Mouse (Mus musculus): ENCODE data around the gene Rab29. TPM values are rescaled to one million over a fixed set of nuclear protein-coding genes. Genes with fewer than 3 reads are reported as not detected.

Rab29 gene
- polyA plus RNA-seq, 1 experiment from 2014 or later = 30.1 TPM

- H3K36me3 ChIP-seq = no peaks in the 10 kb centered on the region
- ATAC-seq (ENCODE audit: insufficient number of reproducible peaks, low FRiP score, low TSS enrichment, low read depth) = no peak
- no peaks in the 10 kb centered on the region for H3K9me3 ChIP-seq
- no peaks in the 10 kb centered on the region for H3K27me3 ChIP-seq
- no peak overlapping the region for H3K9ac ChIP-seq
- 75% methylated on average over 6 of the region's 6 CpGs for WGBS
- H3K4me3 ChIP-seq = peak overlapping the region; percentile 66
- no peak overlapping the region for H3K4me2 ChIP-seq
- peaks cover 7% of the 10 kb centered on the region; the same call in 1 of the 2 replicates for H3K4me1 ChIP-seq
- H3K27ac ChIP-seq = no peak overlapping the region
These were observed 572 bp upstream of the Rab29 start for GRCm38 (mm10) chr1:131866304-131866999.

- Histone ChIP-seq H3K4me3 (peak overlapping the region; percentile 66), H3K36me3 (0 out of 2 replicates have a peak, but pooled peaks cover 5% of the 10 kb centered on the region), H3K9ac (peak overlapping the region; percentile 51), H3K27ac (no peak overlapping the region), H3K4me1 (peaks cover 7% of the 10 kb centered on the region; the same call in 1 of the 2 replicates), H3K9me3 (no peaks in the 10 kb centered on the region), H3K4me2 (peak overlapping the region; percentile 81), H3K27me3 (no peaks in the 10 kb centered on the region)
- ATAC-seq (ENCODE audit: insufficient number of reproducible peaks, low FRiP score, low TSS enrichment, low read depth) = no peak
- 11% methylated on average over 10 of the region's 10 CpGs for WGBS
These were observed 894 bp downstream of the Rab29 start for GRCm38 (mm10) chr1:131867946-131868290.

GRCm38 (mm10) chr1:131869561-131869960 lies 2.5 kb downstream of the Rab29 start:
- ATAC-seq (ENCODE audit: insufficient number of reproducible peaks, low FRiP score, low TSS enrichment, low read depth) = no peak
- Histone ChIP-seq H3K4me3 (no peak overlapping the region), H3K9me3 (no peaks in the 10 kb centered on the region), H3K4me2 (no peak overlapping the region), H3K27ac (no peak overlapping the region), H3K36me3 (peaks cover 10% of the 10 kb centered on the region; the same call in 1 of the 2 replicates), H3K4me1 (peaks cover 7% of the 10 kb centered on the region; the same call in 1 of the 2 replicates), H3K27me3 (no peaks in the 10 kb centered on the region), H3K9ac (no peak overlapping the region)
- WGBS = 75% methylated on average over 2 of the region's 2 CpGs

- no peak for ATAC-seq (ENCODE audit: insufficient number of reproducible peaks, low FRiP score, low TSS enrichment, low read depth)
- H3K9ac ChIP-seq = no peak overlapping the region
- no peaks in the 10 kb centered on the region for H3K27me3 ChIP-seq
- H3K4me1 ChIP-seq = peaks cover 3% of the 10 kb centered on the region; the same call in 1 of the 2 replicates
- H3K4me3 ChIP-seq = no peak overlapping the region
- H3K36me3 ChIP-seq = peaks cover 10% of the 10 kb centered on the region; the same call in 1 of the 2 replicates
- H3K9me3 ChIP-seq = no peaks in the 10 kb centered on the region
- no peak overlapping the region for H3K27ac ChIP-seq
- 67% methylated on average over 1 of the region's 1 CpGs for WGBS
- H3K4me2 ChIP-seq = no peak overlapping the region
These were observed 5.8 kb downstream of the Rab29 start for GRCm38 (mm10) chr1:131872856-131873255.

- Histone ChIP-seq H3K4me1 (no peaks in the 10 kb centered on the region), H3K4me2 (no peak overlapping the region), H3K27me3 (no peaks in the 10 kb centered on the region), H3K36me3 (no peaks in the 10 kb centered on the region), H3K27ac (no peak overlapping the region), H3K4me3 (no peak overlapping the region), H3K9me3 (no peaks in the 10 kb centered on the region), H3K9ac (no peak overlapping the region)
- 75% methylated on average over 2 of the region's 2 CpGs for WGBS
- ATAC-seq (ENCODE audit: insufficient number of reproducible peaks, low FRiP score, low TSS enrichment, low read depth) = no peak
These were observed 12.8 kb downstream of the Rab29 start for GRCm38 (mm10) chr1:131879816-131880215.

- Histone ChIP-seq H3K9me3 (no peaks in the 10 kb centered on the region), H3K36me3 (no peaks in the 10 kb centered on the region), H3K27me3 (no peaks in the 10 kb centered on the region), H3K9ac (no peak overlapping the region), H3K27ac (no peak overlapping the region), H3K4me3 (no peak overlapping the region), H3K4me1 (no peaks in the 10 kb centered on the region), H3K4me2 (no peak overlapping the region)
- WGBS = 63% methylated on average over 2 of the region's 2 CpGs
- no peak for ATAC-seq (ENCODE audit: insufficient number of reproducible peaks, low FRiP score, low TSS enrichment, low read depth)
These were observed 15.8 kb downstream of the Rab29 start for GRCm38 (mm10) chr1:131882787-131883186.

GRCm38 (mm10) chr1:131886173-131886572 lies 19.1 kb downstream of the Rab29 start:
- Histone ChIP-seq H3K27me3 (no peaks in the 10 kb centered on the region), H3K36me3 (no peaks in the 10 kb centered on the region), H3K9me3 (no peaks in the 10 kb centered on the region), H3K9ac (no peak overlapping the region), H3K4me1 (no peaks in the 10 kb centered on the region), H3K27ac (no peak overlapping the region), H3K4me2 (no peak overlapping the region), H3K4me3 (no peak overlapping the region)
- no peak for ATAC-seq (ENCODE audit: insufficient number of reproducible peaks, low FRiP score, low TSS enrichment, low read depth)
- WGBS = 65% methylated on average over 2 of the region's 2 CpGs

GRCm38 (mm10) chr1:131886641-131887040 lies 19.6 kb downstream of the Rab29 start:
- Histone ChIP-seq H3K9me3 (no peaks in the 10 kb centered on the region), H3K9ac (no peak overlapping the region), H3K4me3 (no peak overlapping the region), H3K27ac (no peak overlapping the region), H3K27me3 (no peaks in the 10 kb centered on the region), H3K36me3 (no peaks in the 10 kb centered on the region), H3K4me1 (no peaks in the 10 kb centered on the region), H3K4me2 (no peak overlapping the region)
- no peak for ATAC-seq (ENCODE audit: insufficient number of reproducible peaks, low FRiP score, low TSS enrichment, low read depth)
- 58% methylated on average over 3 of the region's 3 CpGs for WGBS

- H3K9me3 ChIP-seq = no peaks in the 10 kb centered on the region
- no peak overlapping the region for H3K27ac ChIP-seq
- H3K4me1 ChIP-seq = no peaks in the 10 kb centered on the region
- H3K4me2 ChIP-seq = no peak overlapping the region
- H3K4me3 ChIP-seq = no peak overlapping the region
- 71% methylated on average over 6 of the region's 6 CpGs for WGBS
- no peaks in the 10 kb centered on the region for H3K27me3 ChIP-seq
- no peak overlapping the region for H3K9ac ChIP-seq
- no peaks in the 10 kb centered on the region for H3K36me3 ChIP-seq
- ATAC-seq (ENCODE audit: insufficient number of reproducible peaks, low FRiP score, low TSS enrichment, low read depth) = no peak
These were observed 23.1 kb downstream of the Rab29 start for GRCm38 (mm10) chr1:131890043-131890658.

- WGBS = 65% methylated on average over 4 of the region's 4 CpGs
- no peaks in the 10 kb centered on the region for H3K27me3 ChIP-seq
- no peaks in the 10 kb centered on the region for H3K36me3 ChIP-seq
- no peak overlapping the region for H3K9ac ChIP-seq
- no peak for ATAC-seq (ENCODE audit: insufficient number of reproducible peaks, low FRiP score, low TSS enrichment, low read depth)
- no peaks in the 10 kb centered on the region for H3K9me3 ChIP-seq
- no peak overlapping the region for H3K4me3 ChIP-seq
- H3K27ac ChIP-seq = no peak overlapping the region
- no peak overlapping the region for H3K4me2 ChIP-seq
- no peaks in the 10 kb centered on the region for H3K4me1 ChIP-seq
These were observed 24.4 kb downstream of the Rab29 start for GRCm38 (mm10) chr1:131891436-131891835.

- WGBS = 85% methylated on average over 4 of the region's 4 CpGs
- no peaks in the 10 kb centered on the region for H3K27me3 ChIP-seq
These were observed 35.7 kb downstream of the Rab29 start for GRCm38 (mm10) chr1:131902679-131903078.

GRCm38 (mm10) chr1:131903251-131903650 lies 36.2 kb downstream of the Rab29 start:
- H3K4me1 ChIP-seq = no peaks in the 10 kb centered on the region

More at GRCm38 (mm10) chr1:131902679-131903078, 35.7 kb downstream of the Rab29 start:
- no peaks in the 10 kb centered on the region for H3K9me3 ChIP-seq
- no peaks in the 10 kb centered on the region for H3K4me1 ChIP-seq
- ATAC-seq (ENCODE audit: insufficient number of reproducible peaks, low FRiP score, low TSS enrichment, low read depth) = no peak
- no peak overlapping the region for H3K27ac ChIP-seq
- H3K4me3 ChIP-seq = no peak overlapping the region
- no peak overlapping the region for H3K4me2 ChIP-seq
- H3K36me3 ChIP-seq = no peaks in the 10 kb centered on the region
- no peak overlapping the region for H3K9ac ChIP-seq

More at GRCm38 (mm10) chr1:131903251-131903650, 36.2 kb downstream of the Rab29 start:
- no peak for ATAC-seq (ENCODE audit: insufficient number of reproducible peaks, low FRiP score, low TSS enrichment, low read depth)
- Histone ChIP-seq H3K9ac (no peak overlapping the region), H3K27ac (no peak overlapping the region), H3K9me3 (no peaks in the 10 kb centered on the region), H3K4me3 (no peak overlapping the region), H3K4me2 (no peak overlapping the region), H3K27me3 (no peaks in the 10 kb centered on the region), H3K36me3 (no peaks in the 10 kb centered on the region)
- WGBS = 87% methylated on average over 7 of the region's 7 CpGs
